Comparison of ENCODE assay signal across 24 mouse cellular contexts in genomic region chr15:71129802-71130201, GRCm38 (mm10).
"Had no signal": no experiment of that assay in that cellular context is flagged by ENCODE, and none has a peak within 500 bp of the region (broad histone marks: within the 10 kb centered on the region; RNA-seq: fewer than 3 reads in every experiment).

No protein-coding gene starts in this region.

- DNase-seq: gastrocnemius, adult 2 months; gastrocnemius, postnatal 10 days; gastrocnemius, postnatal 25 days; heart, adult 18-20 months; heart, postnatal 10 days; heart, postnatal 4 days; kidney, adult 18-20 months; kidney, adult 8-10 months; kidney, postnatal 10 days; kidney, postnatal 25 days; kidney, postnatal 4 days had no signal

- H3K27me3 ChIP-seq: heart, embryonic 12.5 days; hindbrain, embryonic 12.5 days; intestine, embryonic 15.5 days; limb, embryonic 12.5 days had no signal

- ATAC-seq: hindbrain, embryonic 16.5 days; inflammation-experienced regulatory T-cells, adult 6 months; intestine, embryonic 15.5 days; intestine, postnatal 0 days had no signal

- H3K4me1 ChIP-seq: heart, embryonic 10.5 days; heart, embryonic 12.5 days; hindbrain, embryonic 10.5 days; hindbrain, embryonic 12.5 days; intestine, embryonic 15.5 days; limb, embryonic 10.5 days; limb, embryonic 12.5 days had no signal

- H3K27ac ChIP-seq: gastrocnemius, adult 2 months; heart, embryonic 10.5 days; hindbrain, embryonic 10.5 days; hindbrain, embryonic 12.5 days; hindbrain, embryonic 14.5 days; intestine, embryonic 15.5 days; layer of hippocampus, adult 2 months; left cerebral cortex, adult 2 months; limb, embryonic 10.5 days; limb, embryonic 12.5 days had no signal

- H3K9me3 ChIP-seq: heart, embryonic 10.5 days; heart, embryonic 12.5 days; hindbrain, embryonic 10.5 days; hindbrain, embryonic 12.5 days; intestine, embryonic 15.5 days; limb, embryonic 10.5 days; limb, embryonic 12.5 days had no signal

- H3K9ac ChIP-seq: heart, embryonic 12.5 days; hindbrain, embryonic 12.5 days; hindbrain, embryonic 14.5 days; intestine, embryonic 15.5 days; limb, embryonic 12.5 days had no signal

- H3K4me3 ChIP-seq: gastrocnemius, adult 2 months; heart, embryonic 10.5 days; heart, embryonic 12.5 days; hindbrain, embryonic 10.5 days; hindbrain, embryonic 12.5 days; intestine, embryonic 15.5 days; layer of hippocampus, adult 2 months; left cerebral cortex, adult 2 months; limb, embryonic 10.5 days; limb, embryonic 12.5 days had no signal

- H3K36me3 ChIP-seq: heart, embryonic 10.5 days; heart, embryonic 12.5 days; hindbrain, embryonic 10.5 days; hindbrain, embryonic 12.5 days; intestine, embryonic 15.5 days; limb, embryonic 10.5 days; limb, embryonic 12.5 days had no signal

- H3K4me2 ChIP-seq: heart, embryonic 12.5 days; hindbrain, embryonic 12.5 days; hindbrain, embryonic 14.5 days; intestine, embryonic 15.5 days; limb, embryonic 12.5 days had no signal
